Mouse (Mus musculus) lung, postnatal 14 days (tissue): Measurements from ENCODE around the gene 1700014D04Rik.
A peak's percentile ranks its signal among the peaks of the same experiment; 100 is the strongest.
"Not testable (repeated sequence)": the region's sequence is repeated elsewhere in the genome, so short reads cannot be mapped to it uniquely, and the experiment has no call there.

Experiments
- DNase-seq: peaks from one replicate; pipeline ENCODE4 v3.0.0; 2021

Gene 1700014D04Rik

DNA sequence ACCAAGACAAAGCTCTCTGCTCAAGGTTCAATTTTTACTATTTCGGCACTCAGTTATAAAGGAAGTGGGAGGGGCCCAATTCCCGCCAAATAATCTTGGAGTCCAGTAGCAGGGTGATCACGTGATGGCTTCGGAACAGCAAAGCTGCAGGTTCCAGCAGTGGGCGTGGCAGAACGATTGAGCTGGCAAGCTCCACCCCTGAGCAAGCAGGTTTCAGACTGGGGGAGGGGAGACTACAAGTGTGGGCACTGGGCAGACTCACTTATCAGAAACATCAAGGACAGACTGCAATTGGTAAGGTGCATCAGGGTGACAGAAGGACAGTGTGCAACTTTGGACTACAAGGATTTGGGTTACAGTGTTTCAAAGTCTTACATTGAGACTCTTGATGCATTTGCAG lies 12.2 kb downstream of the 1700014D04Rik start:
- DNase-seq: not testable (repeated sequence)

- no peak for DNase-seq
These were observed 12.6 kb downstream of the 1700014D04Rik start for GRCm38 (mm10) chr13:59733936-59734335.

DNA sequence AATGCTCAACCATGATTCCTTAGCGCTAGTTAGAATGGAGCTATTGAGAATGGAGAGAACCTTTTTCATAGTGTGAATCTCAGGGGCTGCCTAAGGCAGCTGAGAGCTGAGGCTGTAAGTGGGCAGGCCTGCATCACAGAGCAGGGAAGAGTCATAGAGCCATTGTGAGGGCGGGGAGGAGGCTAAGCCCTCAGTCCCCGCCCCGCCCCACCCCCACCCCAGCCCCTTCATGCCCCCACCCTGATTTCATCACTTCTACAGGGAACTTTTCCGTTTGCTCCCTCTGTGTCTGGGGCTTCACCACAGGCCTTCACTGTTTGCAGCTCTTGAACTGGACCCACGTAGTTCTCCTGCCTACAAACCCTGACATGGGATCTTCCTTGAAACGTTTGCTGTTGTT lies 14.9 kb downstream of the 1700014D04Rik start, which contains the start of gene Spata31d1d:
Gene Spata31d1d (minus strand): TSS at position 101 of the 400 bp plus-strand sequence.
- DNase-seq: no peak

DNA sequence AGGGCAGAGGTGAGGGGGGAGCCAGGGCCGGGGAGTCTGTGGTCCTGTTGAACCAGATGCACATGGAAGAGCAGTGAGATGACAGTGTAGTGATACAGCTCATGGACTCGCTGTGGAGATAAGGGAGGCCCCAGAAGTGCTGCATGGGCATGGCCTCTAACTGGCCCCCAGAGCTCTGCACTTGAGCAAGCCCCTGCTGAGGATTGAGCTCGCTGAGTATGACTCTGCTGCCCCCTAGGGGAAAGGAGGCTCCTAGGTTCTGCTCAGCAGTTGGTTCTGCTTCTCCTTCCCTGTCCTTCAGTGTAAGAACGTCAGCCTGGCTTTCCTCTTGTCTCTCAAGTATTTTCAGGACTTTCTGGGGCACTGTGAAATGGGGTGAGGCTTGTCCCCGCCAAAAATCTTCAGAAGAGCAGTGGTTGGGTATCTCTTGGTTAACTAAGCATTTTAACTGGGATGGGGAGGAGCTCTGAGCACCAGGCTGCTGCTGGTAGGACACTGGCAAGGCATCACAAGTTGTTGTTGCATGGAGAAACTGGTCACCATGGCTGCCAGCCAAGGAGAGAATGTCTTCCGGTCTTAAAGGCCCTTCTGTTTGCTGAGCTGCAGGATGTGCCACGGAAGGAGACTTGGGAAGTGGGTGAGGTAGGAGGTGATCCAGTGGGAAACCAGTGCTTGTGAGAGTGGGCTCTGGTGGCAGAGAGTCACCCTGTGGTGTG lies 18.0 kb downstream of the 1700014D04Rik start:
- DNase-seq: peak; percentile 88

- DNase-seq: no peak
These were observed 20.2 kb downstream of the 1700014D04Rik start for GRCm38 (mm10) chr13:59726139-59726867.

DNA sequence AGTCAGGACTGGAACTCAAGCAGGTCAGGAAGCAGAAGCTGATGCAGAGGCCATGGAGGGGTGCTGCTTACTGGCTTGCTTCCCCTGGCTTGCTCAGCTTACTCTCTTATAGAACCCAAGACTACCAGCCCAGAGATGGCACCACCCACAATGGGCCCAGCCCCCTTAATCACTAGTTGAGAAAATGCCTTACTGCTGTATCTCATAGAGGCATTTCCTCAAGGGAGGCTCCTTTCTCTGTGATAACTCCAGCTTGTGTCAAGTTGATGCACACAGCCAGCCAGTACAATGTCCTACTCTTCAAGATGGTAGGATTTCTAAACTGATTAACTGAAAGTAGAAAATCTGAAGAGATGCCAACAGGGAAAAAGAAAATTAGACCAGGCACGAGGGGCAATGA lies 24.5 kb downstream of the 1700014D04Rik start:
- DNase-seq: not testable (repeated sequence)

DNA sequence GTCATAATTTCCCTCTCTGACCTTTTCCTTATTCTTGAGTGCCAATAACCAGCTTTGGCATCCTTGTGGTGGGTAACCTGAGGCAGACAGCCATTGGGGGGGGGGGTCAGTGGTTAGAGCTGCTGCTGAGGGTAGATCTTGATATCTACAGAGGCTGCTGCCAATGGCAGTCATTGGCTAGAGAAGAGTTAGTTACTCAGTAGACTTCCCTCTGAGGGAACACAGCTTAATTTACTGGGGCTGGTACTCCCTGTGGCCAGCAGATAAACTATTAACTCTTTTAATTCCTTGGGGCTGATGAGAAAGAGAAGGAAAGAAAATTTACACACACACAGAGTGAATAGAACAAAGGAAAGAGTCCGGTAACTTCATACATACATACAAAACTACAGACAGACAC lies 27.1 kb downstream of the 1700014D04Rik start:
- no peak for DNase-seq

GRCm38 (mm10) chr13:59718857-59719440 lies 27.6 kb downstream of the 1700014D04Rik start:
- DNase-seq: peak; percentile 22

- no peak for DNase-seq
These were observed 32.8 kb downstream of the 1700014D04Rik start for GRCm38 (mm10) chr13:59713710-59714109.

DNA sequence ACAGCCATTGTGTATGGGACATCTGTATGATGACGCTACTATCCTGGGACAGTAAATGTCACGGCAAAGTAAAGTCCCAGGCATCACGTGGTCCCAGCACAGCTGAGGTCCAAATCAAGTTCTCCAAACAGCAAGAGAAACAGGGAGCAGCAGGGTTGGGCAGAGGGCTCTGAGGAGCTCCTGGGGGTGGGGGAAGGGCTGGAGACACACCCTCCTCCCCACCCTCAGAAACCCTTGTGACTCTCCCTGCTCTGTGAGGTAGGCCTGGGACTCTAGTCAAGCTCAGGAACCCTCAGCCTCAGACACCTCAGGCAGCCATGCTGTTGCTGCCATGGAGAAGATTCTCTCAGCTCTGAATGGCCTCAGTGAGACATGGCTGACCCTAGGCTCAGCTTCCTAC lies 34.6 kb downstream of the 1700014D04Rik start, which contains the start of gene Spata31d1b:
Gene Spata31d1b (plus strand): TSS at position 301 of the 400 bp plus-strand sequence.
- not testable (repeated sequence) for DNase-seq

- no peak for DNase-seq
These were observed 36.3 kb downstream of the 1700014D04Rik start, which contains the start of gene Spata31d1a for GRCm38 (mm10) chr13:59710230-59710629. TSS of gene Spata31d1a (minus strand) at chr13:59710330.

GRCm38 (mm10) chr13:59704562-59704961 lies 42.0 kb downstream of the 1700014D04Rik start:
- peak; percentile 39 for DNase-seq

DNA sequence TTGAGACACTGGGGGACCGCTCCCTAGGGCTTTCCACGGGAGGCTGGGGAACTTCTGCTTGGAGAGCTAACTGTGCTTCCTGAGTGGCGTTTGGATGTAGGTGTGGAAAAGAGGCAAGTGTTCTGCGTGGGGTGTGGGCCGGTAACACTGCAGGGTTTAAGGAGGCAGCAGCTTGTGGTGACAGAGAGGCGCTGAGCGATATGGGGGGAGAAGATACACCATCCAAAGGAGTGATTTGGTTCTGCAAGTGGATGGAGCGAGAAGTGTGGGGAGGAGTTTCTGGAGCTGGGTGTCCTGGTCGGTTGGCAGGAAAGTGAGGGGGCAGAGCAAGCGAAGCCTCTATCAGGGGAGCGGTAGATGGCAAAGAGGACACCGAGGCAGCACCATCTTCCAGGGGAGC lies 43.0 kb downstream of the 1700014D04Rik start:
- no peak for DNase-seq

DNA sequence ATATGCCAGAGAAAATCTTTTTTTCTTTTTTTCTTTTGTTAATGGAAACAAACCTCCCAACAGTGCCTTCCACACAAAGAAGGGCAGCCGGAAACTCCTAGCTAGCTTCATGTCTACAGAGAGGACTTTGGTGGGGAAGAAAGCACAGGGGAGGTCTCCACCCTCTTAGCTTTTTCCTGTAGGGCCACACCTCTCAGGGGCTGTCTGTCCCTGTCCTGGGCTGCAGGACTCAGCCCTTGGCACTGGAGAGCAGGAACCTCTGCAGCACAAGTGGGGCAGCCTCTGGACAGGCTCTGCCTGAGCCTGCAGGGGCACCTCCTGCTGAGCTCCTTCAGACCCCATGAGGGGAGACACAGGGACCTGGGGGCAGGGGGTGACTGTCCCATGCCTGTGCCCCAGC lies 46.4 kb downstream of the 1700014D04Rik start:
- not testable (repeated sequence) for DNase-seq

DNA sequence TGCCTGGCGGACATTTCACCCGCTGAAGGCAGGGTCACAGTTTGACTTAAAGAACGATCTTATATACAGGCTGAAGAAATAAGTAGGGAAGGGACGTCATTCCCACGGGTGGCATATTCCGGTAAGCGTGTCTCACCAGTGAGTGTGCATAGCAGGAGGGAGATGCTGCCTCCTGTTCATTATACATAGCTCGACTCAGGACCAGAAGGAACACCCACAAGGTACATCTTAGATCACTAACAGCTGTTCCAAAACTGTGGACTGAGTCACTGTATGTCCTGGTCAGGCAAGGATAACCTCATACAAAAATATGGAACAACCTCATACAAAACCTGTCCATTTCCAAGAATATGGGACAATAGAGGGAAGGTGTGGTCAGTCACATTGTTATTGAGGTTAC lies 47.4 kb downstream of the 1700014D04Rik start:
- DNase-seq: no peak

DNA sequence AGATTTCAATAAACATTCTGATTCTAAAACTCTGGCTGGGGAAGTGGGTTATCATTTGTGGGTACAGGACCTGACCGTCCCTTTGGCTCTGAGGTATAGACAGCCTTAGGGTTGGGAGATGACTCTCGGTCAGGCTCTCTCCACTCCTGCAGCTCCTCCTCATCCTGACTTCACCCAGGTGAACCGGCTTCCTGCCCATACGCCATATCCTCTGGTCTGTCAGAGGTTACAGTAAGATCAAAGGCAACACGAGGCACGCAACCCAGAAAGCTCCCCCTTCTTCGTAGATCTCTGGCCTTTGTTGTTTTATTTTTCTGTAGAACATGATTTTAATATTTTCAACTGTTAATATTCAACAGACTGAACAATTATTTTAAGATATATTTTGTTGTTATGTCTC lies 50.8 kb downstream of the 1700014D04Rik start:
- DNase-seq: no peak

DNA sequence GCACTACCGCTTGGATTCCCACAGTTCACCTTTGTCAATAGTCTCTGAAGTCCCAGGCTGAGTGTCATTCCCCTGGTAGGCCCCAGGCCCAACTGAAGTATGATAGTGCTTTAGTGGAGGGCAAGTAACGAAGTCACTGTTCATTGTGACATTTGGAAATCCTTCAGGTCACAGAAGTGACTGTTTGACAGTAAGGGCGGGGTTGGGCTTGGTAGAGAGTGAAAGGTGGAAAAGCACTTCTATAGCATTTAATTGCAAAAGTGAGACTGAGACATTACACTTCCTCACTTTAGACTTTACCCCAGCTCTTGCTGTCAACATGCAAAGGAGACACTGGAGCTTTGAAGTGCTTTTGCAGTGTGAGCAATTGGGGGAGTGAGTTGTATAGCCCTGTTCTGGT lies 52.5 kb downstream of the 1700014D04Rik start, which contains the start of gene 4921517D22Rik:
Gene 4921517D22Rik (minus strand): TSS at position 101 of the 400 bp plus-strand sequence.
- no peak for DNase-seq

DNA sequence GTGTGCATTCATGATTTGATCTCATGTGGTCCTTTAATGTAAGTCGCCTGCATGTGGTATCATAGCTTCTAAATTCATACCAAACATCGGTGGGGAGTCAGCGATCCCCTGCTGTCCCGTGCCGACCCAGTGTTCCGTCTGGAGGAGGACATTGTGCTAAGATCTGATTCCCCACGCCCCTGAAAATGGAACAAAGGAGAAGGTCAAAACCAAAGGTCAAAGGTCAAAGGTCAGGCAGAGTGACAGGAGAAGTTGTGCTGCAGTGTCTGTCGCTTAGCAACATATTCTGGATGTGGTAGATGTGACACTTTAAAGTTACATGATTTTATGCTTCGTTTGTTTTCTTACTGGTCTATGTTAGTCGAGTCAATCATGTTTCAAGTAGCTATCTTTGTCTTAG lies 55.1 kb downstream of the 1700014D04Rik start:
- no peak for DNase-seq
